Mouse (Mus musculus): ENCODE measurements around the gene Masp2. TPM values are rescaled to one million over a fixed set of nuclear protein-coding genes. Genes with fewer than 3 reads are reported as not detected.

Masp2 gene
- polyA plus RNA-seq, 1 experiment from 2014 or later, result 0.16 TPM

GRCm38 (mm10) chr4:148591637-148592380, 10.5 kb upstream of the Masp2 start:
- ATAC-seq (ENCODE audit: insufficient number of reproducible peaks, low FRiP score, low TSS enrichment, low read depth) (peak; percentile 32; the same call in 1 of the 2 replicates), DNase-seq (ENCODE audit: low spot score) (no peak)
- H3K27ac ChIP-seq (replicated peaks; ENCODE audit: low read depth, low read length), result no peak overlapping the region
- peak overlapping the region; percentile 94 for H3K4me2 ChIP-seq (ENCODE audit: low read depth, severe bottlenecking)
- peak overlapping the region; percentile 95 for H3K4me3 ChIP-seq (ENCODE audit: low read depth, low read length)
- 0 out of 2 replicates have a peak, but pooled peaks cover 6% of the 10 kb centered on the region for H3K4me1 ChIP-seq (ENCODE audit: control insufficient read depth, insufficient read depth, low read length)
- WGBS, result under 1% methylated on average over 53 of the region's 53 CpGs
- no peaks in the 10 kb centered on the region for H3K9me3 ChIP-seq (ENCODE audit: control insufficient read depth, low read length)
- H3K27me3 ChIP-seq (ENCODE audit: control insufficient read depth, insufficient read depth, low read length), result no peaks in the 10 kb centered on the region
- peaks cover 25% of the 10 kb centered on the region for H3K36me3 ChIP-seq (ENCODE audit: control insufficient read depth, insufficient read depth, low read length)
- H3K9ac ChIP-seq (ENCODE audit: low read length), result peak overlapping the region; percentile 70

- no peak overlapping the region for H3K9ac ChIP-seq (ENCODE audit: low read length)
- 98% methylated on average over 11 of the region's 11 CpGs for WGBS
- 0 out of 2 replicates have a peak, but pooled peaks cover 6% of the 10 kb centered on the region for H3K4me1 ChIP-seq (ENCODE audit: control insufficient read depth, insufficient read depth, low read length)
- ATAC-seq (ENCODE audit: insufficient number of reproducible peaks, low FRiP score, low TSS enrichment, low read depth), result no peak
- H3K4me2 ChIP-seq (ENCODE audit: low read depth, severe bottlenecking), result no peak overlapping the region
- no peak overlapping the region for H3K27ac ChIP-seq (replicated peaks; ENCODE audit: low read depth, low read length)
- peaks cover 32% of the 10 kb centered on the region for H3K36me3 ChIP-seq (ENCODE audit: control insufficient read depth, insufficient read depth, low read length)
- no peaks in the 10 kb centered on the region for H3K9me3 ChIP-seq (ENCODE audit: control insufficient read depth, low read length)
- DNase-seq (ENCODE audit: low spot score), result no peak
- no peaks in the 10 kb centered on the region for H3K27me3 ChIP-seq (ENCODE audit: control insufficient read depth, insufficient read depth, low read length)
- no peak overlapping the region for H3K4me3 ChIP-seq (ENCODE audit: low read depth, low read length)
Observed at GRCm38 (mm10) chr4:148593996-148594395, 8.4 kb upstream of the Masp2 start.

- Histone ChIP-seq H3K9ac (ENCODE audit: low read length) (no peak overlapping the region), H3K9me3 (ENCODE audit: control insufficient read depth, low read length) (no peaks in the 10 kb centered on the region), H3K27ac (replicated peaks; ENCODE audit: low read depth, low read length) (no peak overlapping the region), H3K4me2 (ENCODE audit: low read depth, severe bottlenecking) (no peak overlapping the region), H3K27me3 (ENCODE audit: control insufficient read depth, insufficient read depth, low read length) (no peaks in the 10 kb centered on the region), H3K4me3 (ENCODE audit: low read depth, low read length) (no peak overlapping the region), H3K4me1 (ENCODE audit: control insufficient read depth, insufficient read depth, low read length) (0 out of 2 replicates have a peak, but pooled peaks cover 6% of the 10 kb centered on the region), H3K36me3 (ENCODE audit: control insufficient read depth, insufficient read depth, low read length) (peaks cover 32% of the 10 kb centered on the region)
- DNase-seq (ENCODE audit: low spot score), result no peak
- ATAC-seq (ENCODE audit: insufficient number of reproducible peaks, low FRiP score, low TSS enrichment, low read depth), result no peak
- 89% methylated on average over 6 of the region's 6 CpGs for WGBS
Observed at GRCm38 (mm10) chr4:148595916-148596315, 6.4 kb upstream of the Masp2 start.

- ATAC-seq (ENCODE audit: insufficient number of reproducible peaks, low FRiP score, low TSS enrichment, low read depth) (no peak), DNase-seq (ENCODE audit: low spot score) (no peak)
- 95% methylated on average over 3 of the region's 3 CpGs for WGBS
Observed at GRCm38 (mm10) chr4:148596731-148597130, 5.6 kb upstream of the Masp2 start.

GRCm38 (mm10) chr4:148598826-148599225, 3.5 kb upstream of the Masp2 start:
- DNase-seq (ENCODE audit: low spot score), result no peak
- no peak overlapping the region for H3K27ac ChIP-seq (replicated peaks; ENCODE audit: low read depth, low read length)

More at GRCm38 (mm10) chr4:148596731-148597130, 5.6 kb upstream of the Masp2 start:
- peaks cover 32% of the 10 kb centered on the region for H3K36me3 ChIP-seq (ENCODE audit: control insufficient read depth, insufficient read depth, low read length)
- H3K4me3 ChIP-seq (ENCODE audit: low read depth, low read length), result no peak overlapping the region
- H3K4me2 ChIP-seq (ENCODE audit: low read depth, severe bottlenecking), result no peak overlapping the region
- no peaks in the 10 kb centered on the region for H3K27me3 ChIP-seq (ENCODE audit: control insufficient read depth, insufficient read depth, low read length)
- H3K9ac ChIP-seq (ENCODE audit: low read length), result no peak overlapping the region
- H3K9me3 ChIP-seq (ENCODE audit: control insufficient read depth, low read length), result no peaks in the 10 kb centered on the region
- no peak overlapping the region for H3K27ac ChIP-seq (replicated peaks; ENCODE audit: low read depth, low read length)
- H3K4me1 ChIP-seq (ENCODE audit: control insufficient read depth, insufficient read depth, low read length), result 0 out of 2 replicates have a peak, but pooled peaks cover 6% of the 10 kb centered on the region

GRCm38 (mm10) chr4:148600316-148600715, 2.0 kb upstream of the Masp2 start:
- H3K4me1 ChIP-seq (ENCODE audit: control insufficient read depth, insufficient read depth, low read length), result no peaks in the 10 kb centered on the region
- peaks cover 18% of the 10 kb centered on the region for H3K36me3 ChIP-seq (ENCODE audit: control insufficient read depth, insufficient read depth, low read length)
- H3K9ac ChIP-seq (ENCODE audit: low read length), result no peak overlapping the region
- H3K9me3 ChIP-seq (ENCODE audit: control insufficient read depth, low read length), result no peaks in the 10 kb centered on the region
- no peak overlapping the region for H3K27ac ChIP-seq (replicated peaks; ENCODE audit: low read depth, low read length)
- DNase-seq (ENCODE audit: low spot score), result no peak
- H3K27me3 ChIP-seq (ENCODE audit: control insufficient read depth, insufficient read depth, low read length), result no peaks in the 10 kb centered on the region
- H3K4me2 ChIP-seq (ENCODE audit: low read depth, severe bottlenecking), result no peak overlapping the region
- no peak overlapping the region for H3K4me3 ChIP-seq (ENCODE audit: low read depth, low read length)
- no peak for ATAC-seq (ENCODE audit: insufficient number of reproducible peaks, low FRiP score, low TSS enrichment, low read depth)
- 84% methylated on average over 4 of the region's 4 CpGs for WGBS

More at GRCm38 (mm10) chr4:148598826-148599225, 3.5 kb upstream of the Masp2 start:
- Histone ChIP-seq H3K27me3 (ENCODE audit: control insufficient read depth, insufficient read depth, low read length) (no peaks in the 10 kb centered on the region), H3K36me3 (ENCODE audit: control insufficient read depth, insufficient read depth, low read length) (peaks cover 32% of the 10 kb centered on the region), H3K4me3 (ENCODE audit: low read depth, low read length) (no peak overlapping the region), H3K4me1 (ENCODE audit: control insufficient read depth, insufficient read depth, low read length) (no peaks in the 10 kb centered on the region), H3K4me2 (ENCODE audit: low read depth, severe bottlenecking) (no peak overlapping the region), H3K9ac (ENCODE audit: low read length) (no peak overlapping the region), H3K9me3 (ENCODE audit: control insufficient read depth, low read length) (no peaks in the 10 kb centered on the region)
- 95% methylated on average over 12 of the region's 12 CpGs for WGBS
- ATAC-seq (ENCODE audit: insufficient number of reproducible peaks, low FRiP score, low TSS enrichment, low read depth), result no peak

GRCm38 (mm10) chr4:148601871-148602270, 483 bp upstream of the Masp2 start:
- H3K9ac ChIP-seq (ENCODE audit: low read length), result no peak overlapping the region
- no peaks in the 10 kb centered on the region for H3K9me3 ChIP-seq (ENCODE audit: control insufficient read depth, low read length)
- H3K4me2 ChIP-seq (ENCODE audit: low read depth, severe bottlenecking), result no peak overlapping the region
- WGBS, result 87% methylated on average over 4 of the region's 4 CpGs
- H3K27ac ChIP-seq (replicated peaks; ENCODE audit: low read depth, low read length), result no peak overlapping the region
- no peak for ATAC-seq (ENCODE audit: insufficient number of reproducible peaks, low FRiP score, low TSS enrichment, low read depth)
- H3K4me1 ChIP-seq (ENCODE audit: control insufficient read depth, insufficient read depth, low read length), result no peaks in the 10 kb centered on the region
- no peak overlapping the region for H3K4me3 ChIP-seq (ENCODE audit: low read depth, low read length)
- H3K27me3 ChIP-seq (ENCODE audit: control insufficient read depth, insufficient read depth, low read length), result no peaks in the 10 kb centered on the region
- H3K36me3 ChIP-seq (ENCODE audit: control insufficient read depth, insufficient read depth, low read length), result peaks cover 7% of the 10 kb centered on the region; the same call in 1 of the 2 replicates
- DNase-seq (ENCODE audit: low spot score), result no peak

GRCm38 (mm10) chr4:148603376-148604139, 1.2 kb downstream of the Masp2 start:
- Histone ChIP-seq H3K9me3 (ENCODE audit: control insufficient read depth, low read length) (no peaks in the 10 kb centered on the region), H3K4me1 (ENCODE audit: control insufficient read depth, insufficient read depth, low read length) (no peaks in the 10 kb centered on the region), H3K4me3 (ENCODE audit: low read depth, low read length) (no peak overlapping the region), H3K9ac (ENCODE audit: low read length) (no peak overlapping the region), H3K36me3 (ENCODE audit: control insufficient read depth, insufficient read depth, low read length) (peaks cover 3% of the 10 kb centered on the region; the same call in 1 of the 2 replicates), H3K27me3 (ENCODE audit: control insufficient read depth, insufficient read depth, low read length) (no peaks in the 10 kb centered on the region), H3K4me2 (ENCODE audit: low read depth, severe bottlenecking) (no peak overlapping the region), H3K27ac (replicated peaks; ENCODE audit: low read depth, low read length) (no peak overlapping the region)
- ATAC-seq (ENCODE audit: insufficient number of reproducible peaks, low FRiP score, low TSS enrichment, low read depth), result no peak
- 69% methylated on average over 10 of the region's 10 CpGs for WGBS
- no peak for DNase-seq (ENCODE audit: low spot score)
